9 mouse cellular contexts compared by ENCODE assay signal in genomic region chr9:119977557-119978060, GRCm38 (mm10). TPM values are rescaled to one million over a fixed set of nuclear protein-coding genes. Genes with fewer than 3 reads are reported as not detected.
DNase-seq lines count a peak whose midpoint lies in the region; ATAC-seq lines count a peak whose summit lies in the region.
"Had no signal": no experiment of that assay in that cellular context is flagged by ENCODE, and none has a peak within 500 bp of the region (broad histone marks: within the 10 kb centered on the region; RNA-seq: fewer than 3 reads in every experiment).

No protein-coding gene starts in this region.

- no peak for ATAC-seq in forebrain, embryonic 12.5 days (ENCODE audit: low FRiP score)
- ATAC-seq in megakaryocyte, adult 5-6 weeks (ENCODE audit: poor library complexity, severe bottlenecking) = no peak
- ATAC-seq in heart, embryonic 16.5 days (replicated peaks; ENCODE audit: extremely low read depth, insufficient read depth, low FRiP score) = no peak
- no peak for ATAC-seq in liver, embryonic 16.5 days (ENCODE audit: low read depth)
- no peak for ATAC-seq in activated CD4-positive, CD25-positive, alpha-beta regulatory T cell, adult 4 months

- H3K4me3 ChIP-seq in forebrain, embryonic 10.5 days = no peak overlapping the region
- no peak overlapping the region for H3K4me3 ChIP-seq in forebrain, embryonic 12.5 days (replicated peaks)
- peak overlapping the region; percentile 90 for H3K4me3 ChIP-seq in megakaryocyte, embryonic 14.5 days (replicated peaks)
- peak overlapping the region; percentile 37 for H3K4me3 ChIP-seq in heart, embryonic 16.5 days (ENCODE audit: low read length)
- H3K4me3 ChIP-seq in liver, embryonic 16.5 days (ENCODE audit: low read depth, low read length) = peak overlapping the region; percentile 22

- WGBS in forebrain, embryonic 10.5 days = 78% methylated on average over 5 of the region's 5 CpGs
- WGBS in forebrain, embryonic 12.5 days = 47% methylated on average over 5 of the region's 5 CpGs
- 12% methylated on average over 5 of the region's 5 CpGs for WGBS in heart, embryonic 16.5 days
- 22% methylated on average over 4 of the region's 5 CpGs for WGBS in liver, embryonic 16.5 days (ENCODE audit: insufficient replicate concordance)

- no peak overlapping the region for H3K9ac ChIP-seq in forebrain, embryonic 12.5 days
- H3K9ac ChIP-seq in heart, embryonic 16.5 days (ENCODE audit: low read length) = peak overlapping the region; percentile 39
- H3K9ac ChIP-seq in liver, embryonic 16.5 days (ENCODE audit: low read depth, low read length) = peak overlapping the region; percentile 18; the same call in 1 of the 2 replicates

- peaks cover 34% of the 10 kb centered on the region for H3K36me3 ChIP-seq in forebrain, embryonic 10.5 days (replicated peaks)
- 0 out of 2 replicates have a peak, but pooled peaks cover 4% of the 10 kb centered on the region for H3K36me3 ChIP-seq in forebrain, embryonic 12.5 days (replicated peaks)
- peaks cover 45% of the 10 kb centered on the region for H3K36me3 ChIP-seq in megakaryocyte, embryonic 14.5 days (replicated peaks; ENCODE audit: low read length)
- peaks cover 21% of the 10 kb centered on the region for H3K36me3 ChIP-seq in heart, embryonic 16.5 days (ENCODE audit: control insufficient read depth, insufficient read depth)
- peaks cover 12% of the 10 kb centered on the region for H3K36me3 ChIP-seq in liver, embryonic 16.5 days (ENCODE audit: control insufficient read depth, insufficient read depth)

- no peak for DNase-seq in forebrain, embryonic 10.5 days (ENCODE audit: extremely low spot score, low spot score)
- DNase-seq in left cerebral cortex, adult 11 months (ENCODE audit: low spot score) = no peak

- H3K27ac ChIP-seq in forebrain, embryonic 10.5 days = peak overlapping the region; percentile 42; the same call in 1 of the 2 replicates
- H3K27ac ChIP-seq in forebrain, embryonic 12.5 days = no peak overlapping the region
- H3K27ac ChIP-seq in heart, embryonic 16.5 days (ENCODE audit: low read length) = peak overlapping the region; percentile 56
- H3K27ac ChIP-seq in liver, embryonic 16.5 days (ENCODE audit: low read length) = peak overlapping the region; percentile 55

- H3K4me1 ChIP-seq in forebrain, embryonic 10.5 days = peaks cover 62% of the 10 kb centered on the region
- peaks cover 44% of the 10 kb centered on the region for H3K4me1 ChIP-seq in forebrain, embryonic 12.5 days
- H3K4me1 ChIP-seq in megakaryocyte, embryonic 14.5 days = peaks cover 77% of the 10 kb centered on the region
- H3K4me1 ChIP-seq in heart, embryonic 16.5 days (ENCODE audit: control insufficient read depth, insufficient read depth, low read length) = peaks cover 61% of the 10 kb centered on the region
- peaks cover 47% of the 10 kb centered on the region for H3K4me1 ChIP-seq in liver, embryonic 16.5 days (ENCODE audit: control insufficient read depth, low read depth, low read length)

- 0 out of 2 replicates have a peak, but pooled peaks cover 3% of the 10 kb centered on the region for H3K9me3 ChIP-seq in forebrain, embryonic 10.5 days
- no peaks in the 10 kb centered on the region for H3K9me3 ChIP-seq in forebrain, embryonic 12.5 days
- H3K9me3 ChIP-seq in megakaryocyte, embryonic 14.5 days = no peaks in the 10 kb centered on the region
- no peaks in the 10 kb centered on the region for H3K9me3 ChIP-seq in heart, embryonic 16.5 days (replicated peaks; ENCODE audit: control insufficient read depth, low read length)
- H3K9me3 ChIP-seq in liver, embryonic 16.5 days (replicated peaks; ENCODE audit: control insufficient read depth, low read length) = no peaks in the 10 kb centered on the region

- H3K27me3 ChIP-seq in forebrain, embryonic 10.5 days (ENCODE audit: poor library complexity, severe bottlenecking) = peaks cover 3% of the 10 kb centered on the region; the same call in 1 of the 2 replicates
- peaks cover 5% of the 10 kb centered on the region for H3K27me3 ChIP-seq in forebrain, embryonic 12.5 days
- H3K27me3 ChIP-seq in megakaryocyte, embryonic 14.5 days (replicated peaks) = no peaks in the 10 kb centered on the region
- H3K27me3 ChIP-seq in heart, embryonic 16.5 days (ENCODE audit: control insufficient read depth, insufficient read depth, low read length) = no peaks in the 10 kb centered on the region
- no peaks in the 10 kb centered on the region; the same call in 1 of the 2 replicates for H3K27me3 ChIP-seq in liver, embryonic 16.5 days (ENCODE audit: control insufficient read depth, insufficient read depth, low read depth, low read length)

- H3K4me2 ChIP-seq in forebrain, embryonic 12.5 days = no peak overlapping the region
- peak overlapping the region; percentile 41 for H3K4me2 ChIP-seq in heart, embryonic 16.5 days (ENCODE audit: low read depth, low read length)
- peak overlapping the region; percentile 25 for H3K4me2 ChIP-seq in liver, embryonic 16.5 days (ENCODE audit: low read depth, low read length)

RNA-seq across cellular contexts. Expression of gene Csrnp1, which starts 6.8 kb away (rescaled TPM):
- 3.3 and 4.2 TPM in 2 replicates for polyA plus RNA-seq in forebrain, embryonic 10.5 days (2016; fragmentation: Nextera tagmentation; extraction: Ambion mirVana)
- polyA plus RNA-seq in forebrain, embryonic 12.5 days (2016; fragmentation: Nextera tagmentation; extraction: Ambion mirVana) = 1.7 and 2.2 TPM in 2 replicates
- 10.6 and 25.7 TPM in 2 replicates for polyA plus RNA-seq in megakaryocyte, embryonic 14.5 days (2012; ENCODE audit: insufficient read depth, low replicate concordance)
- total RNA-seq in megakaryocyte, adult 5-6 weeks (2015) = 7.9 and 11.6 TPM in 2 replicates
- 11.8 and 12.5 TPM in 2 replicates for total RNA-seq in megakaryocyte, adult 5-6 weeks (2017)
- 6.5 and 9.4 TPM in 2 replicates for polyA plus RNA-seq in heart, embryonic 16.5 days (2015; fragmentation: Nextera tagmentation; extraction: Ambion mirVana)
- polyA plus RNA-seq in liver, embryonic 16.5 days (2015; fragmentation: Nextera tagmentation; extraction: Ambion mirVana) = 2.5 and 3.3 TPM in 2 replicates
- 10 to 100 TPM; 29.0 to 41.9 TPM for polyA plus RNA-seq in activated CD4-positive, CD25-positive, alpha-beta regulatory T cell, adult 4 months (2017; shearing (Covaris generic))

RNA-seq across cellular contexts. Expression of gene Ttc21a, which starts 40.2 kb away (rescaled TPM):
- polyA plus RNA-seq in forebrain, embryonic 10.5 days (2016; fragmentation: Nextera tagmentation; extraction: Ambion mirVana) = 0.31 and 0.42 TPM in 2 replicates
- polyA plus RNA-seq in forebrain, embryonic 12.5 days (2016; fragmentation: Nextera tagmentation; extraction: Ambion mirVana) = 0.24 and 0.36 TPM in 2 replicates
- polyA plus RNA-seq in megakaryocyte, embryonic 14.5 days (2012; ENCODE audit: insufficient read depth, low replicate concordance) = 0.26 TPM in 1 of 2 replicates, not detected in the other
- total RNA-seq in megakaryocyte, adult 5-6 weeks (2015) = 0.22 and 0.41 TPM in 2 replicates
- 0.28 and 0.55 TPM in 2 replicates for total RNA-seq in megakaryocyte, adult 5-6 weeks (2017)
- polyA plus RNA-seq in heart, embryonic 16.5 days (2015; fragmentation: Nextera tagmentation; extraction: Ambion mirVana) = 0.37 and 0.39 TPM in 2 replicates
- 0.08 and 0.21 TPM in 2 replicates for polyA plus RNA-seq in liver, embryonic 16.5 days (2015; fragmentation: Nextera tagmentation; extraction: Ambion mirVana)
- not detected for polyA plus RNA-seq in activated CD4-positive, CD25-positive, alpha-beta regulatory T cell, adult 4 months (2017; shearing (Covaris generic))

RNA-seq across cellular contexts. Expression of gene Gorasp1, which starts 40.2 kb away (rescaled TPM):
- 29.9 and 30.4 TPM in 2 replicates for polyA plus RNA-seq in forebrain, embryonic 10.5 days (2016; fragmentation: Nextera tagmentation; extraction: Ambion mirVana)
- polyA plus RNA-seq in forebrain, embryonic 12.5 days (2016; fragmentation: Nextera tagmentation; extraction: Ambion mirVana) = 23.1 and 27.7 TPM in 2 replicates
- 11.6 and 11.7 TPM in 2 replicates for polyA plus RNA-seq in megakaryocyte, embryonic 14.5 days (2012; ENCODE audit: insufficient read depth, low replicate concordance)
- 3.2 and 4.5 TPM in 2 replicates for total RNA-seq in megakaryocyte, adult 5-6 weeks (2015)
- total RNA-seq in megakaryocyte, adult 5-6 weeks (2017) = 2.3 and 3.9 TPM in 2 replicates
- 22.4 and 23.1 TPM in 2 replicates for polyA plus RNA-seq in heart, embryonic 16.5 days (2015; fragmentation: Nextera tagmentation; extraction: Ambion mirVana)
- 10.6 and 12.1 TPM in 2 replicates for polyA plus RNA-seq in liver, embryonic 16.5 days (2015; fragmentation: Nextera tagmentation; extraction: Ambion mirVana)
- polyA plus RNA-seq in activated CD4-positive, CD25-positive, alpha-beta regulatory T cell, adult 4 months (2017; shearing (Covaris generic)) = 1 to 10 TPM; 3.9 to 4.6 TPM

RNA-seq across cellular contexts. Expression of gene Xirp1, which starts 45.8 kb away (rescaled TPM):
- not detected in 2 replicates for polyA plus RNA-seq in forebrain, embryonic 10.5 days (2016; fragmentation: Nextera tagmentation; extraction: Ambion mirVana)
- polyA plus RNA-seq in forebrain, embryonic 12.5 days (2016; fragmentation: Nextera tagmentation; extraction: Ambion mirVana) = 0.04 TPM in 1 of 2 replicates, not detected in the other
- not detected in 2 replicates for polyA plus RNA-seq in megakaryocyte, embryonic 14.5 days (2012; ENCODE audit: insufficient read depth, low replicate concordance)
- 0.09 TPM in 1 of 2 replicates, not detected in the other for total RNA-seq in megakaryocyte, adult 5-6 weeks (2015)
- total RNA-seq in megakaryocyte, adult 5-6 weeks (2017) = not detected in 2 replicates
- 54.9 and 56.1 TPM in 2 replicates for polyA plus RNA-seq in heart, embryonic 16.5 days (2015; fragmentation: Nextera tagmentation; extraction: Ambion mirVana)
- polyA plus RNA-seq in liver, embryonic 16.5 days (2015; fragmentation: Nextera tagmentation; extraction: Ambion mirVana) = 0.15 and 0.26 TPM in 2 replicates
- not detected for polyA plus RNA-seq in activated CD4-positive, CD25-positive, alpha-beta regulatory T cell, adult 4 months (2017; shearing (Covaris generic))
- total RNA-seq: hematopoietic stem cell, adult 5-6 weeks had no signal

Comparison
In these comparisons a context has a peak if more than half of its experiments do, and no peak if none do; other contexts are left out.
1. H3K4me3 ChIP-seq: peak in megakaryocyte, embryonic 14.5 days (single experiment), heart, embryonic 16.5 days (single experiment) and liver, embryonic 16.5 days (single experiment); none in forebrain, embryonic 10.5 days (single experiment) and forebrain, embryonic 12.5 days (single experiment).